Comparison of ENCODE assay signal across 24 mouse cellular contexts in genomic region chr4:125847568-125847967, GRCm38 (mm10).
DNase-seq lines count a peak whose midpoint lies in the region; ATAC-seq lines count a peak whose summit lies in the region.
"Had no signal": no experiment of that assay in that cellular context is flagged by ENCODE, and none has a peak within 500 bp of the region (broad histone marks: within the 10 kb centered on the region; RNA-seq: fewer than 3 reads in every experiment).

No protein-coding gene starts in this region.

- no peak overlapping the region for H3K4me2 ChIP-seq in forebrain, embryonic 15.5 days (replicated peaks)
- H3K4me2 ChIP-seq in forebrain, embryonic 13.5 days: no peak overlapping the region
- H3K4me2 ChIP-seq: heart, embryonic 12.5 days; heart, embryonic 15.5 days; hindbrain, embryonic 13.5 days; intestine, embryonic 15.5 days had no signal

- peak overlapping the region; percentile 53 for H3K27ac ChIP-seq in forebrain, embryonic 15.5 days (replicated peaks)
- H3K27ac ChIP-seq in forebrain, embryonic 13.5 days: no peak overlapping the region
- H3K27ac ChIP-seq: heart, embryonic 15.5 days; hindbrain, embryonic 10.5 days; hindbrain, embryonic 13.5 days; intestine, embryonic 15.5 days had no signal

- H3K9ac ChIP-seq in forebrain, embryonic 15.5 days (replicated peaks): no peak overlapping the region
- no peak overlapping the region for H3K9ac ChIP-seq in forebrain, embryonic 13.5 days
- H3K9ac ChIP-seq: heart, embryonic 12.5 days; heart, embryonic 15.5 days; hindbrain, embryonic 13.5 days; intestine, embryonic 15.5 days had no signal

- H3K9me3 ChIP-seq in forebrain, embryonic 15.5 days: no peaks in the 10 kb centered on the region
- no peaks in the 10 kb centered on the region for H3K9me3 ChIP-seq in forebrain, embryonic 13.5 days (replicated peaks)
- H3K9me3 ChIP-seq: heart, embryonic 12.5 days; heart, embryonic 15.5 days; hindbrain, embryonic 10.5 days; hindbrain, embryonic 13.5 days; intestine, embryonic 15.5 days had no signal

- peaks cover 9% of the 10 kb centered on the region for H3K4me1 ChIP-seq in forebrain, embryonic 15.5 days
- H3K4me1 ChIP-seq in forebrain, embryonic 13.5 days: peaks cover 7% of the 10 kb centered on the region
- H3K4me1 ChIP-seq: heart, embryonic 12.5 days; heart, embryonic 15.5 days; intestine, embryonic 15.5 days had no signal

- DNase-seq in layer of hippocampus, adult 11-12 months (ENCODE audit: low spot score): peak; percentile 21
- no peak for DNase-seq in layer of hippocampus, postnatal 25 days (ENCODE audit: extremely low spot score in 1 of 2, low spot score in 1 of 2)
- DNase-seq in brain, adult 2 months (ENCODE audit: low read depth, low spot score): peak; percentile 15
- DNase-seq in layer of hippocampus, adult 9-11 months: peak; percentile 35
- DNase-seq in adrenal gland, postnatal 14 days: no peak
- DNase-seq: adrenal gland, postnatal 10 days; B cell, adult 2 months; cerebellum, adult 18-20 months; cerebellum, adult 9-10 months; cerebellum, postnatal 14 days; gastrocnemius, postnatal 25 days; heart, adult 18-20 months; heart, postnatal 10 days; heart, postnatal 36 days had no signal

- no peak for ATAC-seq in forebrain, embryonic 15.5 days (replicated peaks)
- no peak for ATAC-seq in forebrain, embryonic 13.5 days
- ATAC-seq: hindbrain, embryonic 16.5 days; intestine, embryonic 15.5 days; Patski had no signal

- H3K36me3 ChIP-seq in forebrain, embryonic 15.5 days: no peaks in the 10 kb centered on the region
- no peaks in the 10 kb centered on the region for H3K36me3 ChIP-seq in forebrain, embryonic 13.5 days (ENCODE audit: poor library complexity, severe bottlenecking)
- H3K36me3 ChIP-seq: G1E; heart, embryonic 12.5 days; heart, embryonic 15.5 days; hindbrain, embryonic 10.5 days; hindbrain, embryonic 13.5 days; intestine, embryonic 15.5 days had no signal

- H3K27me3 ChIP-seq in forebrain, embryonic 15.5 days: no peaks in the 10 kb centered on the region
- H3K27me3 ChIP-seq in forebrain, embryonic 13.5 days: no peaks in the 10 kb centered on the region; the same call in 1 of the 2 replicates
- H3K27me3 ChIP-seq: heart, embryonic 15.5 days; hindbrain, embryonic 13.5 days; intestine, embryonic 15.5 days had no signal

- H3K4me3 ChIP-seq in forebrain, embryonic 15.5 days: no peak overlapping the region
- no peak overlapping the region for H3K4me3 ChIP-seq in forebrain, embryonic 13.5 days
- H3K4me3 ChIP-seq: heart, embryonic 12.5 days; heart, embryonic 15.5 days; hindbrain, embryonic 10.5 days; hindbrain, embryonic 13.5 days; intestine, embryonic 15.5 days had no signal

- 61% methylated on average over 3 of the region's 3 CpGs for WGBS in forebrain, embryonic 15.5 days
- 87% methylated on average over 3 of the region's 3 CpGs for WGBS in forebrain, embryonic 13.5 days

Comparison
In these comparisons a context has a peak if more than half of its experiments do, and no peak if none do; other contexts are left out.
1. DNase-seq: peak in layer of hippocampus, adult 11-12 months (single experiment), brain, adult 2 months (single experiment) and layer of hippocampus, adult 9-11 months (single experiment); none in layer of hippocampus, postnatal 25 days (0 of 2) and adrenal gland, postnatal 14 days (single experiment).